Mouse (Mus musculus) brain, embryonic 18.5 days (tissue): ENCODE measurements around the gene Col4a1.

Experiments
- DNase-seq: peaks from one replicate; pipeline ENCODE4 v3.0.0-alpha.2; 2012; ENCODE audit warnings: low read depth, low spot score

Gene Col4a1

DNA sequence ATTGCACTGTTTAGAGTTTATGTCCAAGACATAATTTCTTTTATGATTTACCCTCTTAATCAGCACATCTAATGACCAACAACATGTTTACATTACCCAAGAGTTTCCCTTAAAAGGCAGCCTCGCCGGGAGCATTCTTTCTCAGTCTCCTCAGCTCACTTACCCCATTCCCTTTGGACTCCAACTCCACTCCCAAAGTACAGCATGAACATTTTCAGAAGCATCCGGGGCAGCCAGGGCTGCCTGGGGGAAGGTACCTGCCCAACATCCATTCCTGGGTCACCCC is 13.4 kb downstream of the Col4a1 start:
- no peak for DNase-seq

DNA sequence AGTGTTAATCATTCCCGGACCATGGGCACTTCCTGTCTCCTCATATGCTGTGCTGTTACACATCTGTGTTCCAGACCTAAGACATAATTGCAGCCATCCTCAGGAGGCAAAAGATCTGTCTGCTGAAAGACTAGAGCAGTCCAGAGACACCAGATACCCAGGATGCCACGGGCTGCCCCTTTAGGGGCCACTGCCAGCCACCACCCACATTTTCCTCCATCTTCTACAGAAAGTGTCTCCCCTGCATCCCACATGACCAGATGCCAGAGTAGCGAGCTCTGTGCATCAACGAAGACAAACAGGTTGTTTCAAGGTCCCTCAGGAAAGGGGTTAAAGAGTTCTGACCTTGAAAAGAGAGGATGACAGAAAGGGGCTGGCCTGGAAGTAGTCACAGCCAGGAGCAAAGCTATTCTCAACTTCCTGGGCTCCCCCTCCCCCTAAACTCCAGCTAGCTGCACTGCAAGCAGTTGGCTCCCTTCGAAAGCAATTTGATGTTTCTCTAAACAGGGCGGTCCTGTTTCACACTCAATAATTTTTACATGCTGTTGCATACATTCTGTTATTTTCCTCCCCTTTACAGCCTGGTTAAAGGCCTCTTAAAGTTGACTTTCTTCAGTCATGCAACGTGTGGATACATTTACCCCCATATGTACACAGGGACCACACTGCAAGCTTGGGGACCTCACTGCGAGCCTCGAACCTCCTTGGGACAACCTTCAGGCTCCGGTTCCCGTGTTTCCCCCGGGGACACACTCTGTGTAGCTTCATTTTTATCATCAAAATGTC is 13.9 kb downstream of the Col4a1 start:
- no peak for DNase-seq

DNA sequence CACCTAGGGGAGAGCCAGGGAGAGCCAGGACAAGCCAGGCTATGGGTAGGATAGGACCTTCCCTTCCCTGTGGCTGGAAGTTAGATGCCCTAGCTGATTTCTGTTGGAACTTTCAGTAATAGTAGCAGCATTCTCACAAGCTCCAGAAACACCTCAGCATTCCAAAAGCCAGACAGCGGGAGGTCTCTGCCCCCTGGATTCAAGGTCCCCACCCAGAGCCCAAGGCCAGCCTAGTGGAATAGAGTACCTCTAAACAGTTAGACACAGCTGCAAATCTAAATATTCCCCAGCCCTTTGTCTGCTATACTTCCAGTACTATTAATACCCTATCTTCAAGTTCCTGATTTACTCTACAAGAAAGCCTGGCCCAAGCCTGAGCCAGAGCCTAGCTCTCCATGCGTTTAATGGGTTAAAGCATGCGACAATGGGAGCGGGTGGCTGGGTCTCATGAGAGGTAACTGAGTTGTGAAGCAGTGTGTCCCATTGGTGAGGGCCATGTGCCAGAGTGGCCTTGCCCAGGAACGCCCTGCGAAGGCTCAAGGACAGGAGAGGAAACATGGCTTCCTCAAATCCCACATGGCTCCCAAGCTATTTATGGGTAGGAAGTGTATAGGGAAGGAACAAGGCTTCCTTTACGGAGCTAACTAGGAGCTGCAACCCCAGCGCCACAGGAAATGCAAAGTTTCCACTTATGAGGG is 15.3 kb downstream of the Col4a1 start:
- no peak for DNase-seq

DNA sequence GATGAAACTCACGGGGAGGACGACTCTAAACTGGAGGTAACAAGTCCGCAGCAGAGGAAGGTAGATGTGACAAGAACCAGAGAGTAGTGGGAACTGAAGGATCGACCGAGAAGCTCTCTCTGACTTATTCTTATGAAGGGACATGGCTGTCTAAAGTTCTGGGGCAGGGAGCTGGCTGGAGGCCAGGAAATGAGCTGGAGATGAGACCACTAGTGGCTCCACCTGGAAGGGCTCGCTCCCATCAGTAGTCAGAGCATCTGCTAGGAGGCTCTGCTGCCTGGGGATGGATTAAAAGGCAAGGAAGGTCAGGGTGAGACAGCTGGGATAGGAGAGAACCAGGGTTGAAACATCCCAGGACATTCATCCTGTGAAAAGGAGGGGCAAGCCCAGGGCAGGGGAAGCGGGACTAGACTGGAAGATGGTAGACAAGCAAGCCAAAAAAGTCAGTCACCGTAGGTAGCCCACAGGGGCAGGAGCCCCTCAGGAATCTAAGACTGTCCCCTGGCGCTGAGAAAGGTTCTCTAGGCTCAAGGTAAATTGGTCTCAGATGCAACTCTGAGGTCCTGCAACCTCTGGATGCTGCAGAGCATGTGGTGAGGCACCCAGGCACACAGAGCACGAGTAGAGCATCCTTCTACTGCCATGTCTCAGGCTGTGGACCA is 16.2 kb downstream of the Col4a1 start:
- no peak for DNase-seq

DNA sequence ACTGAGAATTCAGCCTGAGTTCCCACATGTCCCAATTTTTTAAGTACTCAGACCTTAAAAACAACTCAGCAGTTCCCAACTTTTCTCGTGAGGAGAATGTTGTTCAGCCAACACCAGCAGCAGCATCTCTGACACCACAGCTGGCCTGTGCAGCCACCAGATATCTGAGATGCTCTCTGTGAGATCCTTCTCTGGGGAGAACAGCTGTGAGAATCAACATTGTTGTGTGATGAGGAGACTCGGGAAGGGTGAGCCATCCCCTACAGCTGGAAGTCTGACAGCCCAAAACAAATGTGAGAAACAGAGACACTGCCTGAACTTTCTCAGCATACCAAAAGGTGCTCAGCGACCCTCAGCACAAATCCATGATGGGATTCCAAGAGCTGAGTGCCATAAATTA is 20.0 kb downstream of the Col4a1 start:
- no peak for DNase-seq

DNA sequence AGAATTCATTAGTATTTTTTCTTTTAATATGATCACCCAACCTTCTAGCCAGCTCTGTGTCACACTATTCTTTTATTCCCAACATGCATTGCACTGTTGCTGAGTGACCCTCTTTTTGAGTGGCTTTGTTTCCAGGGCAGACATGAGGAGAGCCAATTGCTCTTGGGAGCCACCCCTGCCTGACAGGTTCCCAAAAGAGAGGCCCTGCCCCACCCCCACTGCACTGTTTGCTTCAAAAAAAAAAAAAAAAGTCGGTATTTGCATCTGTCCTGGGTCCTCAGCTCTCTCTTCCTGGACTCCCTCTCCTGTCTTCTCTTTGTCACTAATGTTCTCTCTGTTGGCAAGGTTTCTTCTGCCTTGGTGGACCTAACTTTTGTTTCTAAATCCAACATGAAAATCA is 22.1 kb downstream of the Col4a1 start:
- DNase-seq, result no peak

DNA sequence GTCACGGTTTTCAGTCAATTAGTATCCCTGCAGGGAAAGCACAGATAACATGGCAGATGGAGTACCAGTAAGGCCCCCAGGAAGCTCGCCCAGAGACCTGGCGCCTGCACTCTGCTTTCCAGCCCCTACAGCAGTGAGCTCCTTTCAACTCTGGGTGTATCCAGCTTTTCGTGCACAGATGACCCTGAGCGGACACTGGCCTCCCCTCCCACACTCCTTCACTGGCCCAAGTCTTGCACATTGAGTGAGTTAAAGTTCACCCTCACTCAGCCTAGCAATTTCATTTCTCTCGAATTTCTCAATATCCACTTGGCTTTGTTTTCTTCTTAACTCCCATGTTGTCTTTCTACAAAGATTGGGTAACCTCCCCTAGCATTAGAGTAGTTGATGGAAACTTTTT is 24.3 kb downstream of the Col4a1 start:
- DNase-seq, result no peak

DNA sequence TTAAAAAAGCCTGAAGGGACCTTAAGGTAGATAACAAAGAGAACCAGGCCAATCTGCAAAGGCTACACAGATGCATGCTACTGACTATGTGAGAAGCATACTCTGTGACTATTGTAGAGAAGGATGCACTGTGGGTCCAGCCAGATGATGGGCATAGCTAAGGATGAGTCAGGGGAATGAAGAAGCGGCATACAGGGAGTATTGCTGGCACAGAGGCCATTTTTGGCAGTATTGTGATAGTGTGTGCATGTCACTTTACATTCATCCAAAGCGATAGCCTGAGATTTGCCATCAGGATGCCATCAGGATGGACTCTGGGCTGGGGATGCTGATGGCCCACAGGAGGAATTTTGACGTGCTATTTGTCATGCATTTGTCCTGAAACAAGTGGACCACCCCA is 25.5 kb downstream of the Col4a1 start:
- no peak for DNase-seq

DNA sequence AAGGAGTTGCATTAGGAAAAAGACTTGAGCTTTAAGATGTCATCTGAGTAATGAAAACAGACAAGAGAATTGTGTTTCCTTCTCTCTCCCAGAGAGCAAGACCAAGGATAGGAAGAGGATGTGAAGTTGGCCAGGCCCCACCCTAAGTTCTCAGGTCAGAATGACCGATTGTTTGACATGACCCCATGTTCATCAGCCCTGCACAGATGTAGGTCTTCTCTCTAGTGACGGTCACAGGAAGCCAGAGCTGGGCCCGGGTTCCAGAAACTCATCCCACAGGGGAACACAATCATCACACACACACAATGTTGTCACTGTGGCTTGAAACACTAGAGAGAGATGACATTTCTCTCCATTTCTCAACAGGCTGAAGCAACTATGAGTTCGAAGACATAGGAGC is 27.2 kb downstream of the Col4a1 start:
- no peak for DNase-seq

DNA sequence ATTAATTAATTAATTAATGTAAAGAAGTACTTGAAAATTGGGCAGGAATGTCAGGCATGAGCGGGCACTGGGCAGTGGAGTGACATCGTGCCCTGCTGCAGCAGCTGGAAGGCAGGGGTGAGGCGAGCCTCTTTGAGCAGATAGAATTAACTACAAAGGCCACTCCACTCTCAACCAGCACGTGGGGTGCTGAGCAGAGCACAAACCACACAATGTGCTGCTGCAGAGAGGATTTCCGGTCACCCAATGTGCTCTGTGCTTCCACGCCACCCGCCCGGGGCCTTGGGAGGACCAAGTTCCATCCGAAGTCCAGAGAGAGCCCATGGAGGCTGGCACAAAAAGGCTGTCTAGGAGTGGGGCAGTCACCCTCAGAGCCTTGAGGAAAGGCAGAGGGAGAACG is 29.4 kb downstream of the Col4a1 start:
- DNase-seq, result no peak

DNA sequence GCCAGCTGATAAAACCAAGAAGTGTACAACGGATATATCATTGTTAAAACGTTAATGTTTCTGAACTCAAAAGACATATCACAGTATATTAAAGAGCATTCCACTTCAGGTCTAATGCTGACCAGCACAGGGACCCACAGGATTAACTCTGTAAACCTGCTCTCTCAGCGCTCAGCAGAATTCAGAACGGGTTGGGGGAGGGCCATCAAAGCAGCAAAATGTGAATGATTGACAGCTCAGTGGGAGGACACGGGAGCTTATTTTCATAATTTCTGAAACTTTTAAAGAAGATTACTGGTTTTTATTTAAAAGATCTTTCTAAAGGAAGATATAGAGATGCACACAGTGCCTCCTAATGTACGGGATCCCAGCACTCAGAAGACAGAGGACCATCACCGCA is 29.9 kb downstream of the Col4a1 start:
- no peak for DNase-seq

DNA sequence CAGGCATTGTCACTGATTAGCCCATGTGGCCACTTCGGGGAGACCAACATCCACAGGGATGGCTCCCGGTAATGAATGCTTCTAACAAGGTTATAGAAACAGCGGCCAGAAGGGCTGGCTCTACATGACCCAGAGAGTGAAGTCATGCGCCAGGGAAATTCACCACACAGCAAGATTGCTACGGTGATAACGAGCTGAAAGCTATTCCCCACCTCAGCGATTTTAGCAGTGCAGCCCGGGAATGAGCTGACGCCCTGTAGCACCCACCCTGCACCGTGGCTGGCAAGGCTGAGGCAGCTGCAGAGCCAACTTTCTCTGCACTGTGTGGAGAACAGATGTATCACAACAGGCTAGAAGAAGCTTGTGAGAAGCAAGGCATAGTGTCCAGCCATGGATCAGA is 30.5 kb downstream of the Col4a1 start:
- no peak for DNase-seq

DNA sequence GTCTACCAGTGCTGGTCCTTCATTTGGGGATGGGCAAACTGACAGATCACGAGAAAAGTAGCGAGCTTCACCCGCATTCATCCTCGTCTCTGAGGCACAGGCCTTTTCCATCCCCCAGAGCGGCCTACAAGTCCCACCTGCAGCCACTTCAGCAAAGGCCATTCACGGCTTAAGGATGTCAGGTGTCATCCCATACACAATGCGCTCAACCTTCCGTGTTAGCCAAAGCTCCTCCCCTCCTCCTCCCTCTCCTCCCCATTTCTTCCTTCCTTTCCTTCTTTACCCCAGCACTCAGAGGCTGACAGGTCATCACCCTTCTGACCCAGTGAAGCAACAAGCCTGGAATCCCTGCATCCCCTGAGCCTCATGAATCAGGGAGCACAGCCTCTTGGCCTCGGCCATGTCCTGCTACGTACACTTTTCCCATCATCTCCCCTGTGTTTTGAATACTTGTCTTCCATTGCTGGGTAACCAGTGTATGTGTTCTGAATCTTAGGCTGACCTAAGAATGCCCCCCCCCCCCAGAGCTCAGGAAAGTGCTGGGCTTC is 31.8 kb downstream of the Col4a1 start:
- no peak for DNase-seq

DNA sequence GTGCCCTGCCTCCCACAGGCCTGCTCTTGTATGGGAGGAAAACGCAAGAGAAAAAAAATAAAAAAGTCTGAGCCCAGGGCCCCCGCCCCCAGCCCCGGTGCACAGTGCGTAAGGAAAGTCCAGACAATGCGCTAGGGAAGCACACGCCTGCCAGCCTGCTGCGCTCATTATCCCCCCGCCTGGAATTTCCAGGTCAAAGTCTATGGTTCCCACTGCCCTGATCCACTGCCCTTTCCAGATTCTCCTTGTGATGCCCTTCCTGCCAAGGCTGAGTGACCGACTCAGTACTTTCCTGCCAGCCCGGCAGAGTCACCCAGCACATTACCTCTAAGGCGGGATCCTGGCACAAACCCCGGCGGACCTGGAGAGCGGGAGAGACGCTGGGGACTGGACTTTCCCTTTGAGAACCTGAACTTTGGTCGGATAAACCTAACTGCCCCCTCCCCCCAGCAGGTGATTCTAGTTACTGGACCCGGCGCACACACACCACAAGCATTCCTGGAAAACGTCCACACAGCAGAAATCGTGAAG is 33.3 kb downstream of the Col4a1 start:
- no peak for DNase-seq

DNA sequence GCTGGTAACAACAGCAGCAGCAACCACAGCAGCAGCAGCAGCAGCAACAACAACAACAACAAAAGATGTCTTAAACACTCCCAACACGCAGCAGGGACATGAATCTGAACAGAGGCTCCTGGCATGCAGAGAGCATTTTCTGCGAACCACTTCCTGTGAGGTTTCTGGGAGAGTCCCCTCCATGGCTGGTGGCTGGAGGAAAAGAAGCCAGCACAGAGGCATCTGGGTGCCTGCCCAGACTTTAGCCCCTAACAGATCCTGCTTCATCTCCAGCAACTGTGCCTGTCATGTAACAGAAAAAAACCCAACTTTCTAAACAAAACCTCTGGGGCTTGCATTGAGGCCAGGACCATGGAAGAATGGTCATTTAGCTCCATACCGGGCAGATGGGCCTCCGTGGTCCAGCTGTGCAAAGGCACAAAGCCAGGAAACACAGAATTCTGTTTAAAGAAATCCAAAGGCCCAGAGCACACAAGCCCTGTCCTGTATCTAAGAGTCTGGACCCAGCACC is 34.5 kb downstream of the Col4a1 start:
- DNase-seq, result no peak

DNA sequence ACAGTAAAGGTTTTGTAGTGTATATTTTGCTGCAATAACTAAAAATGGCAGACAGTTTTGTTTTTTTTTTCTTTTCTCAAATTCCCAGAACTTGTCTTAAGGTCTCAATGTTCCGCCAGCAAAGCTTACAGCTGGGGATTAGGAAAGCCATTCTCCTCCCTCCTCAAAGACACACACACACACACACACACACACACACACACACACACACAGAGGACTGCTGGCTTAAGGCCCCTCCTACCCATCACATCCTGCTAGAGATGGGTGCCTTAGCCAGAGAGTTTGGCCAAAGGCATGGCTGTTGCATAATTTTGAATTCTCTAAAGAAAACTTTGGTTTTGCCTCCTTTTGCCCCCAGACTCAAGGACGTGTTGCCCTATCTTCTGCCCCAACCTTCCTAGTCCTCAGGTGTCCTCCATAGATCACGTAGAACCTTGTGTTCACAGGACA is 35.0 kb downstream of the Col4a1 start:
- DNase-seq, result no peak

DNA sequence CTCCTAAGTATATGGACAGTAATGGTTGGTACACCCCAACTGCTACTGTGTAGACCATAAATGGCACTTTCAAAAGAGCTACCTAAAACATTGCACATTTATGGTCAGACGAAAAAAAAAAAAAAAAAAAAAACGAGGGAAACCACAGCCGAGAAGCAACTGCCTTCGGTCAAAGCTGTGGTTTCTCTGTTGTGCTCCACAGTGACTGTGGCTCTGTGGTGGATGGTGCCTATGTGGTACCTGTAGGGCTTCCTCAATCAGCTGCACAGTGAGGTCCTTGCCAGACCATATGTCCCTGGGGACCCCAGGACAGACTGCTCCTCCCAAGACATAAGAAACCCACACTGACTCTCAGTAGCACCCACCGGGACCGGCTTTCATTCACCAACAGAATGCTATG is 36.3 kb downstream of the Col4a1 start:
- DNase-seq, result no peak

DNA sequence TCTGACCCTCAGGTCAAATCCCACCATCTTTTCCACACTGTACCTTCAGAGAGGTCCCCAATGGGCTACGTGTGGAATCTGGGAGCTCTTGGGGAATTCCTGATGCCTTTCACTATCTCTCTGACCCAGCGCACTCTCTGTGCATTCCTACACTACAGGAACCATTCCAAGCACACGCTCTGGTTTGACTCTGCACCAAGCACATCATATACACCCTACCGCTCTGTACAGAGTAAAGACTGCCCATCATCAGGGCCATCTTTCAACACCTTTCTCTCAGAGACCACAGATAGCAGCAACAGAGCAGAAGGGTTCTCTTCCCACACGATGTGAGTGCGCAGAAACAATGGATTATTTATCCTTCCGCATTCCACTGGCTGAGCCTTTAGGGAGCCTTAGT is 38.2 kb downstream of the Col4a1 start:
- no peak for DNase-seq

DNA sequence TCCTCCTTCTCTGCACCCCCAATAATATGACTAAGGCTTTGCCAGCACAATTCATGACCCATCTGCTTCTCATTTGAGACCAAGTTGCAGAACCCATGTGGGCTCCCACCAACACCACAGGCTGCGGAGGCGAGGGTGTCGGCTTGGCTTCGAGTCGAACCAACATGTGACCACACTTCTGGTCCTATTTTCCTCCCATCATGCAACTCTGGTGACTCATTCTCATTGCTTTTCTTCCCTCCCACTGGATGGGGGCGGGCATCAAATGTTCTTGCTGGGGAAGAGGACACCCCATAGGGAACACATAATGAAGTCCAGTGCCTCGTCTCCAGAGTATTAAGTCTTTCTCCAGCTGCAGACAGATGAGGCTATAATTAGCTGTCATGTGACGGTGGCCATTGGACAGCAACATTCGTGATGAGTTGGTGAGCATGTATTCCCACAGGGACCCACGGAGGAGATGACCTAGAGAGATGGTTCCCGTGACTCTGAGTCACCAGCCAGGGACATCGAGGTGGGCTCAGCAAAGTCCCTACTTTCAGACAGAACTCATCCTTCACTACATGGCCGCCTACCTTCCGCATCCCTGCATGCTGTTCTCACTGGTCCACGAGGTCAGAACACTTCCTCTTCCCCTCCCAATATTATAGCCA is 39.0 kb downstream of the Col4a1 start:
- DNase-seq, result no peak

DNA sequence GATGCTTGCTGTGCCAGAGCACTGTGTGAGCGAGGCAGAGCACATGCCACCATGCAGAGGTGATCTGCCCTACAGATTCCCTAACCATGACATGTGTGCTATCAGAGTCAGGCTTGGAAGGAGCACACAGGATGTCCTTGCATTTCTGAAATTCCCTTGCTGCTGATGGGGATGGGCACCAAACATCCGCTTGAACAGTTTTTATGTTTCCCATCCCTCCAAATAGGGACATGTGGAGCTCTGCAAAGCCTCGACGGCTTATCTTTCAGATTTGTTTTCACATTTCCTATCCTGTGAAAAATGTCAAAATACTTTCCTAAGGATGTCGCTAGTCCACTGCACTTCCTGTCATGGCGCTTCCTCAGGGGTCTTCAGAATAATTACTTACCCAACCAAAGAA is 40.4 kb downstream of the Col4a1 start:
- DNase-seq, result no peak

DNA sequence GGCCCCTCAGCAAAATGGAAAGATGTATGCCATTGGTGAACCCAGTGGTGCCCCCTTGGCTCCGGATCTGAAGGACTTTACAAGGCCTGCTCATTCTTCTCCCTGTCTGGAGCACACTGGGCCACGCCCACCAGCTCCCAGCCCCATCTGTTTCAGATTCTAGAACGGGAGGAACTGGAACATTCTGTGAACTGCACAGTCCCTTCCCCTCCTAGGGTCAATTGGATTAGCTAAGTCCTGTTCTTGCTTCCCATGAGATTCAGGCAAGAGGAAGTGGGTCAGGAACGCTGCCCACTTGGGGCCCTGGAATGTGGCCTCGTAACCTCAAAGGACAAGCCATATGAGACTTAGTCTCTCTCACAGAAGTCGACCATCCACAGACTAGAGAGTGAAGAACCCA is 41.8 kb downstream of the Col4a1 start:
- no peak for DNase-seq

DNA sequence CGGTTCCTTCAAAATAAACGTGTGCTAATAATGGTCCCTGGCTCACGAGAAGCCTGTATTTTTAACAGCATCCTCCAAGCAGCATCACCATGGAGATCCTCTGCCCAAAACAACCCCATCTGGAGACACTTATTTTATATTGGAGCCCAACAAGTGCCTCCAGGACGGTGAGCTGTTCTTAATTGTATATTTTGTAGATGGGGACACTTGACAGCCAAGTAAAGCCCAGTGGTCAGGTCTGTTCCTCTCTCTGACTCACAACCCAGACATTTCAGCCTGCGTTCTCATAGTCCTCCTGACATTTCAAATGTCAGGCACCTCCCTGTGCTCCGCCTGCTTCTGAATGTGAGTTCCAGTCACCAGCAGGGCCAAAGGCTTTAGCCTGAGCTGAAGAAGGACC is 43.9 kb downstream of the Col4a1 start:
- DNase-seq, result no peak
